Mouse (Mus musculus) thymus, postnatal 25 days (tissue): ENCODE measurements around the gene Tcf7l2.

Source experiments
- DNase-seq: peaks from one replicate; pipeline ENCODE4 v3.0.0; 2022

The Tcf7l2 gene

GRCm38 (mm10) chr19:55964421-55964820 is 222.8 kb downstream of the Tcf7l2 start:
- DNase-seq = no peak

GRCm38 (mm10) chr19:55966066-55966465 is 224.4 kb downstream of the Tcf7l2 start:
- no peak for DNase-seq

DNA sequence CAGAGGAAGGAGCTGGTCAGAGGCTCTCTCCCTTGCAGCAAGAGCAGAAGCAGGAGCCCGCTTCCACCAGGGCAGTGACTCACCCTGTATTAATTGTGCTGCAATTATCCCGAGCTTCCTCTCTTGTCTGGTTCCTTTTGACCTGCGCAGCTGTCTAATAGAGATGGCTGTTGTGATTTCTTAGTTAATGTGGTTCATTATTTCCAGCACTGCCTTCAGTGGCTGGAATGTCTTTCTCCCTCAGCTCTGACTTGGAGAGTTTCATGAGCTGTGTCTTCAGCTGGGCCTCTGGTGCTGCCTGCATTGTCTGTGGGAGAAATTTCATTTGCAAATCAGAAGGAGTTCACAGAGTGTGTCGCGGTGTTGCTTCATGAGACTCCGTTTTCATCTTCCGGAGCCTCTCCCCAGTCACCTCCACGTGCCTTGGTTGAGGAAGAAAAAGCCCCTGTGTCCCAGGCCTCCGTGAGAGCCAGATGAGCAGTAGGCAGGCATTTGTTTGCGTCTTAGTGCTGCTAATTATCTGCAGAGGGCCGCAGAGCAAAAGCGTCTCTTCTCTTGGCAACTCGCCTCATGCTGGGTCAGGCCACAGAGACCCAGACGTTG is 228.4 kb downstream of the Tcf7l2 start:
- no peak for DNase-seq

- no peak for DNase-seq
Measured at GRCm38 (mm10) chr19:55976073-55976472, 234.5 kb downstream of the Tcf7l2 start.
